In the genomic region with DNA sequence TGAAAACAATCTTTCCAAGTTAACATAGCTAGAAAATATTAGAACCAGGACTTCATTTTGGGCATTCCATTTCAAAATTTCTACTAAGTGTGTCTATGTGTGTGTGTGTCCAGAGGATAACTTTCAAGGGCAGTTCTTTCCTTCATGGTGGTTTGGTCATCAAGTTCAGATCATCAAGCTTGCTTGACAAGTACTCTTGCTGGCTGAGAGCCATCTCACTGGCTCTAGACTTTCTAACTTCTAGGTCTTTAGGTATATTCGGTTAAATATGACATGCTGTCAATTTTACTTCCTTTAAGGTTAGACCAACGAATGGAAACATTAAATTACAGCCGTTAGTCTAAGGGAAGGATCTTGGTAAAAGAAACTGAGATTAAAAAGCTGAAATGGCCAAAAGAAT, we compare ENCODE assay signal across 8 mouse cellular contexts. TPM values are rescaled to one million over a fixed set of nuclear protein-coding genes. Genes with fewer than 3 reads are reported as not detected.
DNase-seq lines count a peak whose midpoint lies in the region; ATAC-seq and TF ChIP-seq lines count a peak whose summit lies in the region.

No protein-coding gene starts in this region.

- H3K27me3 ChIP-seq in embryonic facial prominence, embryonic 15.5 days: no peaks in the 10 kb centered on the region
- no peaks in the 10 kb centered on the region for H3K27me3 ChIP-seq in intestine, embryonic 14.5 days (replicated peaks; ENCODE audit: control insufficient read depth, insufficient read depth, low read length)
- H3K27me3 ChIP-seq in neural tube, embryonic 12.5 days (replicated peaks): no peaks in the 10 kb centered on the region

- peak overlapping the region; percentile 51 for H3K4me2 ChIP-seq in embryonic facial prominence, embryonic 15.5 days (replicated peaks)
- peak overlapping the region; percentile 54 for H3K4me2 ChIP-seq in intestine, embryonic 14.5 days (ENCODE audit: low read length)
- H3K4me2 ChIP-seq in neural tube, embryonic 12.5 days (replicated peaks): peak overlapping the region; percentile 73

- no peak overlapping the region for H3K9ac ChIP-seq in embryonic facial prominence, embryonic 15.5 days
- 0 out of 2 replicates have a peak overlapping the region, but pooled peaks have one; percentile 87 for H3K9ac ChIP-seq in intestine, embryonic 14.5 days (ENCODE audit: low read length)
- H3K9ac ChIP-seq in neural tube, embryonic 12.5 days: no peak overlapping the region

- TF ChIP-seq CTCF in lung, adult 2 months (IDR thresholded peaks at IDR 0.05; ENCODE audit: insufficient read depth, low read length): no peak

- no peak for ATAC-seq in embryonic facial prominence, embryonic 15.5 days (ENCODE audit: insufficient number of reproducible peaks, low FRiP score, low TSS enrichment, low read depth)
- no peak for ATAC-seq in intestine, embryonic 14.5 days (replicated peaks; ENCODE audit: low FRiP score, low TSS enrichment, low read depth)
- no peak for ATAC-seq in neural tube, embryonic 12.5 days (ENCODE audit: low FRiP score, low read depth)

- peak overlapping the region; percentile 15 for H3K4me3 ChIP-seq in lung, adult 2 months (replicated peaks; ENCODE audit: extremely low read depth, low read depth, low read length)
- H3K4me3 ChIP-seq in embryonic facial prominence, embryonic 15.5 days (replicated peaks): peak overlapping the region; percentile 96
- H3K4me3 ChIP-seq in intestine, embryonic 14.5 days (ENCODE audit: low read depth, low read length): peak overlapping the region; percentile 79
- H3K4me3 ChIP-seq in neural tube, embryonic 12.5 days: peak overlapping the region; percentile 89

- DNase-seq in lung, adult 2 months: no peak
- no peak for DNase-seq in lung, postnatal 10 days
- no peak for DNase-seq in intestine, embryonic 14.5 days (ENCODE audit: low spot score)
- DNase-seq in T-cell, adult 2 months (ENCODE audit: low spot score): no peak
- DNase-seq in urinary bladder, postnatal 10 days (ENCODE audit: low spot score): no peak
- no peak for DNase-seq in thymus, postnatal 4 days

- H3K9me3 ChIP-seq in embryonic facial prominence, embryonic 15.5 days (replicated peaks): no peaks in the 10 kb centered on the region
- H3K9me3 ChIP-seq in intestine, embryonic 14.5 days (ENCODE audit: control insufficient read depth, low read length): 0 out of 2 replicates have a peak, but pooled peaks cover 2% of the 10 kb centered on the region
- no peaks in the 10 kb centered on the region for H3K9me3 ChIP-seq in neural tube, embryonic 12.5 days

- WGBS in lung, adult 2 months: 12% methylated on average over 3 of the region's 3 CpGs
- WGBS in embryonic facial prominence, embryonic 15.5 days: 18% methylated on average over 3 of the region's 3 CpGs
- 30% methylated on average over 3 of the region's 3 CpGs for WGBS in intestine, embryonic 14.5 days
- 38% methylated on average over 3 of the region's 3 CpGs for WGBS in neural tube, embryonic 12.5 days

- no peak overlapping the region for H3K27ac ChIP-seq in embryonic facial prominence, embryonic 15.5 days (replicated peaks)
- no peak overlapping the region for H3K27ac ChIP-seq in intestine, embryonic 14.5 days (ENCODE audit: low read depth)
- no peak overlapping the region for H3K27ac ChIP-seq in neural tube, embryonic 12.5 days

- no peaks in the 10 kb centered on the region for H3K36me3 ChIP-seq in embryonic facial prominence, embryonic 15.5 days
- no peaks in the 10 kb centered on the region for H3K36me3 ChIP-seq in intestine, embryonic 14.5 days (ENCODE audit: control insufficient read depth, insufficient read depth, low read length)
- no peaks in the 10 kb centered on the region for H3K36me3 ChIP-seq in neural tube, embryonic 12.5 days

- no peak for TF ChIP-seq POLR2A in lung, adult 2 months (IDR thresholded peaks at IDR 0.05; ENCODE audit: borderline replicate concordance, extremely low read depth, low read depth, low read length)

- peaks cover 13% of the 10 kb centered on the region for H3K4me1 ChIP-seq in lung, adult 2 months (ENCODE audit: control insufficient read depth, insufficient read depth, low read length)
- peaks cover 3% of the 10 kb centered on the region; the same call in 1 of the 2 replicates for H3K4me1 ChIP-seq in embryonic facial prominence, embryonic 15.5 days
- peaks cover 5% of the 10 kb centered on the region; the same call in 1 of the 2 replicates for H3K4me1 ChIP-seq in intestine, embryonic 14.5 days (replicated peaks; ENCODE audit: control insufficient read depth, insufficient read depth, low read length)
- H3K4me1 ChIP-seq in neural tube, embryonic 12.5 days: no peaks in the 10 kb centered on the region

RNA-seq across cellular contexts. Expression of gene Uhrf1bp1l, which starts 0.5 kb away (rescaled TPM):
- 20.5 and 27.3 TPM in 2 replicates for polyA plus RNA-seq in lung, adult 2 months (2012; rRNA removed)
- 17.6 and 23.3 TPM in 2 replicates for polyA plus RNA-seq in embryonic facial prominence, embryonic 15.5 days (2015; fragmentation: Nextera tagmentation; extraction: Ambion mirVana)
- 29.6 and 32.5 TPM in 2 replicates for polyA plus RNA-seq in intestine, embryonic 14.5 days (2014; fragmentation: Nextera tagmentation; extraction: Ambion mirVana)
- 28.9 and 31.9 TPM in 2 replicates for polyA plus RNA-seq in neural tube, embryonic 12.5 days (2016; fragmentation: Nextera tagmentation; extraction: Ambion mirVana)

RNA-seq across cellular contexts. Expression of gene Actr6, which starts 12.2 kb away (rescaled TPM):
- polyA plus RNA-seq in lung, adult 2 months (2012; rRNA removed): 0.71 and 1.7 TPM in 2 replicates
- 29.5 and 33.6 TPM in 2 replicates for polyA plus RNA-seq in embryonic facial prominence, embryonic 15.5 days (2015; fragmentation: Nextera tagmentation; extraction: Ambion mirVana)
- polyA plus RNA-seq in intestine, embryonic 14.5 days (2014; fragmentation: Nextera tagmentation; extraction: Ambion mirVana): 26.0 and 30.9 TPM in 2 replicates
- 43.3 and 47.9 TPM in 2 replicates for polyA plus RNA-seq in neural tube, embryonic 12.5 days (2016; fragmentation: Nextera tagmentation; extraction: Ambion mirVana)

RNA-seq across cellular contexts. Expression of gene Scyl2, which starts 58.3 kb away (rescaled TPM):
- polyA plus RNA-seq in lung, adult 2 months (2012; rRNA removed): 10.6 and 16.0 TPM in 2 replicates
- polyA plus RNA-seq in embryonic facial prominence, embryonic 15.5 days (2015; fragmentation: Nextera tagmentation; extraction: Ambion mirVana): 6.5 and 7.5 TPM in 2 replicates
- 14.3 and 14.5 TPM in 2 replicates for polyA plus RNA-seq in intestine, embryonic 14.5 days (2014; fragmentation: Nextera tagmentation; extraction: Ambion mirVana)
- 11.1 and 11.3 TPM in 2 replicates for polyA plus RNA-seq in neural tube, embryonic 12.5 days (2016; fragmentation: Nextera tagmentation; extraction: Ambion mirVana)

Comparison
In these comparisons a context has a peak if more than half of its experiments do, and no peak if none do; other contexts are left out.
1. H3K4me3 ChIP-seq: peak in every context shown above with its lines; median percentile 96 in embryonic facial prominence, embryonic 15.5 days; 89 in neural tube, embryonic 12.5 days; 79 in intestine, embryonic 14.5 days; 15 in lung, adult 2 months.
2. RNA of gene Actr6, which starts 12.2 kb away (polyA plus RNA-seq): 43.3 to 47.9 TPM in neural tube, embryonic 12.5 days, 29.5 to 33.6 TPM in embryonic facial prominence, embryonic 15.5 days and 26.0 to 30.9 TPM in intestine, embryonic 14.5 days; 0.71 to 1.7 TPM in lung, adult 2 months; every median in the first group is over 10 times any median in the second.
3. Peak in every context shown above with its lines, with median percentiles within 50 percentile points of each other: H3K4me2 ChIP-seq.